Mouse (Mus musculus) kidney, embryonic 14.5 days (tissue): ENCODE data around the gene Rin2. TPM values are rescaled to one million over a fixed set of nuclear protein-coding genes. Genes with fewer than 3 reads are reported as not detected.

Source experiments
- ATAC-seq: fragments of 200-750 bp; cut with Nextera tagmentation; 2 replicates; pipeline ENCODE4 v1.8.0; 2017; ENCODE audit warnings: moderate number of reproducible peaks, mild to moderate bottlenecking, moderate TSS enrichment, moderate library complexity; ENCODE audit not compliant: low FRiP score, low TSS enrichment
- H3K27ac ChIP-seq: fragments of 300-500 bp; sonication (generic); 2 replicates; pipeline ENCODE4 v1.5.1; 2014; ENCODE audit warnings: low read depth, mild to moderate bottlenecking, low read length, moderate library complexity, mixed read lengths
- H3K27me3 ChIP-seq: fragments of 300-500 bp; sonication (generic); 2 replicates; pipeline ENCODE4 v1.6.1; 2014; ENCODE audit warnings: mild to moderate bottlenecking, low read length; ENCODE audit not compliant: control insufficient read depth, insufficient read depth
- H3K36me3 ChIP-seq: fragments of 300-500 bp; sonication (generic); 2 replicates; pipeline ENCODE4 v1.6.1; 2014; ENCODE audit warnings: low read length, mixed read lengths; ENCODE audit not compliant: control insufficient read depth, insufficient read depth
- H3K4me1 ChIP-seq: fragments of 300-500 bp; sonication (generic); 2 replicates; pipeline ENCODE4 v1.6.1; 2014; ENCODE audit warnings: low read length, mixed read lengths; ENCODE audit not compliant: control insufficient read depth, insufficient read depth
- H3K4me2 ChIP-seq: fragments of 300-500 bp; sonication (generic); replicated peaks from 2 replicates; pipeline ENCODE4 v1.6.1; 2014; ENCODE audit warnings: low read depth, mild to moderate bottlenecking, low read length
- H3K4me3 ChIP-seq: fragments of 300-500 bp; sonication (generic); 2 replicates; pipeline ENCODE4 v1.5.1; 2014; ENCODE audit warnings: mild to moderate bottlenecking, low read length
- H3K9ac ChIP-seq: fragments of 300-500 bp; sonication (generic); 2 replicates; pipeline ENCODE4 v1.6.1; 2014; ENCODE audit warnings: low read depth, mild to moderate bottlenecking, low read length, moderate library complexity
- H3K9me3 ChIP-seq: fragments of 300-500 bp; sonication (generic); 2 replicates; pipeline ENCODE4 v1.6.1; 2016; ENCODE audit warnings: low read length; ENCODE audit not compliant: control insufficient read depth
- WGBS: fragments of 180-500 bp; shearing (Covaris S2); extraction: QIAGEN DNeasy Blood & Tissue Kit; methylation state at CpG from one replicate; pipeline ENCODE4 v1.1.7; 2014; 5-methylcytosine and 5-hydroxymethylcytosine counted together
- polyA plus RNA-seq: library from polyadenylated mRNA; unstranded; fragments of >200 nt; fragmentation: Nextera tagmentation; extraction: Ambion mirVana; gene quantifications from 2 replicates; pipeline ENCODE4 v1.2.1, GENCODE M21; 2014

Gene Rin2
- 21.3 and 36.3 TPM in 2 replicates for polyA plus RNA-seq

DNA sequence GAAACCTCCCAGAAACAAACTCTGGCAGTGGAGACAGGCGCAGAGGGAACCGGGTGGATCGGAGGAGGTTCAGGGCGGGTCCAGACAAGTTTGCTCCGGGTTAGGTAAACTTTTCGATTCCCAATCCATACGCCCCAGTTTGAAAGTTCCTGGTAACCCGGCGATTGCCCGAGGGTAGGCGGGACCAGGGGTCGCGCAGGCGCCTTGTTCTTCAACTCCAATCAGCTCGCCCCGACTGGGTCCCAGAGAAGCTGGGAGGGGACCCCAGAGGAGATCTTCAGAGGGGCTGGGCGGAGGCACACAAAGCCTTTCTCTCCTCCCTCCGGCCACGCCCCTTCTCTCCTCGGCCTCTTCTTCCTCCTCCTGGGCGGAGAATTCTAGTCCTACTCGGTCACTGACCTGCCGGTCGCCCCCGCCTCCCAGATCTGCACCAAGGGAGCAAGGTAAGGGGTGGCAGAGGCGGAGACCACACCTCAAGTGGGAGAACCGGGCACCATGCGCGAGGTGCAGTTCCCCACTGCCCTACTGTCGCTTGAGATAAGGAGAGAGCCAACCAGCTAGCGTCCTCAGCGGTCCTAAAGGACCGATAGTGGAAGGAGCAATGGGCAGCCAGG, at the start of gene Rin2:
Gene Rin2, plus strand, starts transcription at position 74 of the 614 bp plus-strand sequence.
- peak within 1 kb of the TSS; percentile 53 for H3K4me3 ChIP-seq
- whole genome bisulfite sequencing = under 1% methylated on average over 32 of the region's 33 CpGs
- peaks cover 35% of the 10 kb centered on the region for H3K4me1 ChIP-seq
- peaks cover 5% of the 10 kb centered on the region; the same call in 1 of the 2 replicates for H3K9me3 ChIP-seq
- peak within 1 kb of the TSS; percentile 75 for H3K9ac ChIP-seq
- peak within 1 kb of the TSS; percentile 50 for H3K4me2 ChIP-seq
- ATAC-seq = peak; percentile 89
- no peaks in the 10 kb centered on the region; the same call in 1 of the 2 replicates for H3K36me3 ChIP-seq
- peak within 1 kb of the TSS; percentile 81 for H3K27ac ChIP-seq
- no peaks in the 10 kb centered on the region for H3K27me3 ChIP-seq

DNA sequence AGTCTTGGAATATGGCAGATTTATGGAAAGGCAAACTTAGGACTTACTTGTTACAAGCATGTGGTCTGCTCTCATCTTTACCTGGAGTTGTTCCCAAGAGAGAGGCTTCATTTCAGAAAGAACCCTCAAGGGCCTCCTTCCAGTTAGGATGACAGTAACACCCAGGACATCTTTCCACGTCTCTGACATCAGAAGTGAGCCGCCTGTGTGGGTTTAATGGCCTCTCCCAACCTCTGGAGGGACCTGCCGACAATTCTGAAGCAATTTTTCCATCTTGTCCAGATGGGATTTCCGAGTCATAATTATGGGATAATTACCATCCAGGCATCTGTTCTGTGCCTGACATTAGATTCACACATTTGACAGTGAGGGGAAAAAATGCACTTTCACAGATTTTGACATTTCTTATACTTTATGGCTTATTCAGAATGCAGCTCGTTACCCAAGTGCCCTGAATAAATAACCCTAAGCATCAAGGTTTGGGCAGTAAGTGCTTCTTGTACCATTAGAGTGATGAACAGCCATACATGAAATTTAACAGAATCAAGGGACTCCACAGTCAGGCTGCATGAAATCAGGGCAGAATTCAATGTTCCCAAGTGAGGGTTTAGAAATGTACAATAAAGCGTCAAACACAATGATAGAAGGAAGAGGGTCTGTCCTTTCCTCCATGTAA, 43.8 kb upstream of the Rin2 start:
- no peak overlapping the region for H3K27ac ChIP-seq

GRCm38 (mm10) chr2:145631799-145632174, 43.2 kb upstream of the Rin2 start:
- H3K9ac ChIP-seq = no peak overlapping the region
- no peaks in the 10 kb centered on the region for H3K4me1 ChIP-seq
- H3K4me3 ChIP-seq = no peak overlapping the region
- peak; percentile 43; the same call in 1 of the 2 replicates for ATAC-seq
- 50% methylated on average over 4 of the region's 4 CpGs for WGBS
- no peak overlapping the region for H3K4me2 ChIP-seq
- no peak overlapping the region for H3K27ac ChIP-seq
- H3K27me3 ChIP-seq = no peaks in the 10 kb centered on the region
- no peaks in the 10 kb centered on the region for H3K36me3 ChIP-seq
- H3K9me3 ChIP-seq = no peaks in the 10 kb centered on the region

More for the DNA sequence above, 43.8 kb upstream of the Rin2 start:
- H3K36me3 ChIP-seq = no peaks in the 10 kb centered on the region
- no peaks in the 10 kb centered on the region for H3K9me3 ChIP-seq
- H3K9ac ChIP-seq = no peak overlapping the region
- 77% methylated on average over 6 of the region's 6 CpGs for WGBS
- no peaks in the 10 kb centered on the region for H3K27me3 ChIP-seq
- H3K4me2 ChIP-seq = no peak overlapping the region
- no peak overlapping the region for H3K4me3 ChIP-seq
- H3K4me1 ChIP-seq = no peaks in the 10 kb centered on the region
- ATAC-seq = no peak

- Histone ChIP-seq H3K9ac (no peak overlapping the region), H3K4me1 (no peaks in the 10 kb centered on the region), H3K36me3 (no peaks in the 10 kb centered on the region), H3K27ac (no peak overlapping the region), H3K9me3 (no peaks in the 10 kb centered on the region), H3K4me3 (no peak overlapping the region), H3K4me2 (no peak overlapping the region), H3K27me3 (no peaks in the 10 kb centered on the region)
- 73% methylated on average over 5 of the region's 5 CpGs for WGBS
- ATAC-seq = no peak
Observed at GRCm38 (mm10) chr2:145633811-145634210, 41.2 kb upstream of the Rin2 start.

DNA sequence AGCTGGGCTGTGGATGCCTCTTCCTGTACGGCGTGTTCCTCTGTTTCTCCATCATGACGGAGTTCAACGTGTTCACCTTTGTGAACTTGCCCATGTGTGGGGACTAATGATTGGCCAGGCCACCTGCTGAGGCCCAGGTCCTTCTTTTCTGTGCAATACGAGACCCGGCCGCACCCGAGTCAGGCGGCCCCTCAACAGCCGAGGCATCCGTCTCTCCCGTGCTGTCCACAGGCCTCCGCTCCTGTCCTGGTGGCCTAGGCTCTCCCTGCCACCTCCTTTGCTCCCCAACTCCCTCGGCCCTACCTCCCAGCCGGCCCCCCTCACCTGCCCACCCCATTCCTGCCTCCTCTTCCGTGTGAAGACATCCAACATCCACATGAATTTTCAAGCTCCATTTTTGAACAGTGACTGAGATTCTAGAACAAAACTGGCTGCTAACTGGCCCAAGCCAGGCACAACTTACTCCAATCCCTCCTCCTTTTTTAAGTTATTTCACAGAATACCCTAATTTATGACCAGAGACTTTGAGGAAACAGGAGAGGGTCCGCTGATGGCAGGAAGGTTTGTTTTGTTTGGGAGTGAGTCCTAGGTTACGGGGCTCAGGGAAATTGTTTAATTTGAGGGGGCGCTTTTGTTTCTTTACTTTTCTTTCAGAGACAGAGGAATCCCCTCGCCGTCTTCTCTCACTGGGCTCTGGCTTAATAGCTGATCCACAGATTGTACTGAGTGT, 34.6 kb upstream of the Rin2 start:
- no peak overlapping the region for H3K4me3 ChIP-seq
- no peak overlapping the region for H3K4me2 ChIP-seq
- no peak overlapping the region for H3K27ac ChIP-seq
- WGBS = 41% methylated on average over 21 of the region's 21 CpGs
- H3K9me3 ChIP-seq = no peaks in the 10 kb centered on the region
- 0 out of 2 replicates have a peak, but pooled peaks cover 5% of the 10 kb centered on the region for H3K4me1 ChIP-seq
- no peaks in the 10 kb centered on the region for H3K27me3 ChIP-seq
- peak; percentile 75 for ATAC-seq
- no peaks in the 10 kb centered on the region for H3K36me3 ChIP-seq
- no peak overlapping the region for H3K9ac ChIP-seq

GRCm38 (mm10) chr2:145655373-145655960, 19.5 kb upstream of the Rin2 start:
- peak; percentile 83 for ATAC-seq
- 24% methylated on average over 12 of the region's 12 CpGs for WGBS

GRCm38 (mm10) chr2:145656121-145656520, 18.9 kb upstream of the Rin2 start:
- Histone ChIP-seq H3K36me3 (no peaks in the 10 kb centered on the region), H3K9me3 (no peaks in the 10 kb centered on the region), H3K27me3 (no peaks in the 10 kb centered on the region), H3K4me2 (no peak overlapping the region), H3K4me1 (0 out of 2 replicates have a peak, but pooled peaks cover 4% of the 10 kb centered on the region), H3K4me3 (no peak overlapping the region), H3K27ac (no peak overlapping the region), H3K9ac (no peak overlapping the region)
- ATAC-seq = no peak
- 67% methylated on average over 3 of the region's 3 CpGs for WGBS

More at GRCm38 (mm10) chr2:145655373-145655960, 19.5 kb upstream of the Rin2 start:
- 0 out of 2 replicates have a peak, but pooled peaks cover 4% of the 10 kb centered on the region for H3K4me1 ChIP-seq
- no peaks in the 10 kb centered on the region for H3K9me3 ChIP-seq
- no peak overlapping the region for H3K27ac ChIP-seq
- no peaks in the 10 kb centered on the region for H3K27me3 ChIP-seq
- H3K4me3 ChIP-seq = no peak overlapping the region
- no peak overlapping the region for H3K9ac ChIP-seq
- H3K4me2 ChIP-seq = no peak overlapping the region
- H3K36me3 ChIP-seq = no peaks in the 10 kb centered on the region

DNA sequence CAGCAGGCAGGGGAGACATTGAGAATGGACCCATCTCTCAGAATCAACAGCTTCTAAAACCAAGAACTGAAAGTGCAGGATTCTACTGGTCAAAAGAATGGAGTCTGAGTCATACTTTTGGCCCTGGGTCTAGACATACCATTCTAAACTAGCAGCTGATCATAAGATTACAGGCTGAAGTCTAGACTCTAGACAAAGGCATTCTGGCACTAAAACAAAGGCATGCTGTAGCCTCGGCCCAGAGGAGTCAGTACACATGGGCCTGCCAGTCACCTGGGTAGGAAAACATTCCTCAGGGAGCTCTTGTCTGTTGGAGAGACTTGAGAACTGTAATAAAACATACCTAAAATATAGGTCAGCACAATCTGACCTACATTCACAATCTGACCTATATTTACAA, 18.3 kb upstream of the Rin2 start:
- Histone ChIP-seq H3K9me3 (no peaks in the 10 kb centered on the region), H3K27me3 (no peaks in the 10 kb centered on the region), H3K4me2 (no peak overlapping the region), H3K27ac (no peak overlapping the region), H3K9ac (no peak overlapping the region), H3K4me1 (0 out of 2 replicates have a peak, but pooled peaks cover 4% of the 10 kb centered on the region), H3K4me3 (no peak overlapping the region), H3K36me3 (no peaks in the 10 kb centered on the region)
- 59% methylated on average over 1 of the region's 1 CpGs for WGBS
- no peak for ATAC-seq
